Mouse (Mus musculus): Measurements from ENCODE around the gene Egfl6. TPM values are rescaled to one million over a fixed set of nuclear protein-coding genes. Genes with fewer than 3 reads are reported as not detected.

The Egfl6 gene
- total RNA-seq, 2 experiments from 2014 or later = 2.3 to 3.6 TPM

Other genes with a start within 250 kb of the Egfl6 start
- gene Trappc2, start 145.1 kb downstream of the Egfl6 start, total RNA-seq (2021) = 10 to 100 TPM; 48.6 to 56.8 TPM
- gene Ofd1, start 145.0 kb downstream of the Egfl6 start, total RNA-seq (2021) = 1 to 10 TPM; 4.2 to 4.7 TPM
- 10 to 100 TPM; 37.4 to 39.4 TPM for gene Rab9, start 105.9 kb downstream of the Egfl6 start, total RNA-seq (2021)
- gene Tceanc, start 67.2 kb downstream of the Egfl6 start, total RNA-seq (2021) = 1 to 10 TPM; 1.7 to 1.8 TPM

Measured in left cerebral cortex, postnatal 25 days (tissue).